Mouse (Mus musculus): ENCODE data around the gene Stard10. TPM values are rescaled to one million over a fixed set of nuclear protein-coding genes. Genes with fewer than 3 reads are reported as not detected.

Gene Stard10
- polyA plus RNA-seq, 1 experiment from 2014 or later: 74.1 TPM

GRCm38 (mm10) chr7:101343135-101343534 is 26.2 kb downstream of the Stard10 start:
- no peak for TF ChIP-seq CTCF (IDR thresholded peaks at IDR 0.05; ENCODE audit: low read depth)

GRCm38 (mm10) chr7:101344892-101345291 is 28.0 kb downstream of the Stard10 start:
- no peaks in the 10 kb centered on the region for H3K9me3 ChIP-seq (replicated peaks; ENCODE audit: low read length)
- no peak overlapping the region for H3K9ac ChIP-seq (ENCODE audit: low read depth, low read length)
- H3K27me3 ChIP-seq (ENCODE audit: insufficient read depth, low read length): no peaks in the 10 kb centered on the region
- TF ChIP-seq CTCF (IDR thresholded peaks at IDR 0.05; ENCODE audit: low read depth): no peak
- 46% methylated on average over 4 of the region's 4 CpGs for WGBS
- no peak for DNase-seq (ENCODE audit: low spot score)
- H3K4me3 ChIP-seq (replicated peaks; ENCODE audit: low read depth, low read length): no peak overlapping the region
- ATAC-seq (replicated peaks; ENCODE audit: low FRiP score, low read depth): no peak
- H3K27ac ChIP-seq: no peak overlapping the region
- peaks cover 14% of the 10 kb centered on the region for H3K4me1 ChIP-seq (replicated peaks; ENCODE audit: insufficient read depth, low read length)
- no peak overlapping the region for H3K4me2 ChIP-seq (ENCODE audit: low read length)
- no peaks in the 10 kb centered on the region for H3K36me3 ChIP-seq (ENCODE audit: insufficient read depth, low read length)

More at GRCm38 (mm10) chr7:101343135-101343534, 26.2 kb downstream of the Stard10 start:
- ATAC-seq (replicated peaks; ENCODE audit: low FRiP score, low read depth) (peak; percentile 21; the same call in 1 of the 2 replicates), DNase-seq (ENCODE audit: low spot score) (no peak)
- H3K4me3 ChIP-seq (replicated peaks; ENCODE audit: low read depth, low read length): no peak overlapping the region
- no peak overlapping the region for H3K4me2 ChIP-seq (ENCODE audit: low read length)
- no peak overlapping the region for H3K27ac ChIP-seq
- H3K4me1 ChIP-seq (replicated peaks; ENCODE audit: insufficient read depth, low read length): peaks cover 9% of the 10 kb centered on the region
- WGBS: 60% methylated on average over 7 of the region's 7 CpGs
- H3K27me3 ChIP-seq (ENCODE audit: insufficient read depth, low read length): no peaks in the 10 kb centered on the region
- no peaks in the 10 kb centered on the region for H3K36me3 ChIP-seq (ENCODE audit: insufficient read depth, low read length)
- H3K9me3 ChIP-seq (replicated peaks; ENCODE audit: low read length): no peaks in the 10 kb centered on the region
- no peak overlapping the region for H3K9ac ChIP-seq (ENCODE audit: low read depth, low read length)

GRCm38 (mm10) chr7:101346991-101347390 is 30.1 kb downstream of the Stard10 start:
- Histone ChIP-seq H3K36me3 (ENCODE audit: insufficient read depth, low read length) (no peaks in the 10 kb centered on the region), H3K4me1 (replicated peaks; ENCODE audit: insufficient read depth, low read length) (peaks cover 14% of the 10 kb centered on the region), H3K4me2 (ENCODE audit: low read length) (0 out of 2 replicates have a peak overlapping the region, but pooled peaks have one; percentile 99), H3K27me3 (ENCODE audit: insufficient read depth, low read length) (no peaks in the 10 kb centered on the region), H3K9ac (ENCODE audit: low read depth, low read length) (no peak overlapping the region), H3K9me3 (replicated peaks; ENCODE audit: low read length) (no peaks in the 10 kb centered on the region), H3K4me3 (replicated peaks; ENCODE audit: low read depth, low read length) (no peak overlapping the region), H3K27ac (no peak overlapping the region)
- ATAC-seq (replicated peaks; ENCODE audit: low FRiP score, low read depth): no peak
- 71% methylated on average over 2 of the region's 2 CpGs for WGBS
- TF ChIP-seq CTCF (IDR thresholded peaks at IDR 0.05; ENCODE audit: low read depth): no peak
- no peak for DNase-seq (ENCODE audit: low spot score)

GRCm38 (mm10) chr7:101347767-101348270 is 30.9 kb downstream of the Stard10 start, which contains the start of gene Arap1:
Arap1 (plus strand) TSS chr7:101348067.
- peak within 1 kb of the TSS; percentile 99 for H3K4me2 ChIP-seq (ENCODE audit: low read length)
- H3K36me3 ChIP-seq (ENCODE audit: insufficient read depth, low read length): no peaks in the 10 kb centered on the region
- no peaks in the 10 kb centered on the region for H3K9me3 ChIP-seq (replicated peaks; ENCODE audit: low read length)
- H3K9ac ChIP-seq (ENCODE audit: low read depth, low read length): peak within 1 kb of the TSS; percentile 53
- H3K27ac ChIP-seq: no peak within 1 kb of the TSS
- ATAC-seq (replicated peaks; ENCODE audit: low FRiP score, low read depth) (peak; percentile 76), DNase-seq (ENCODE audit: low spot score) (peak; percentile 85)
- peak within 1 kb of the TSS; percentile 59 for H3K4me3 ChIP-seq (replicated peaks; ENCODE audit: low read depth, low read length)
- TF ChIP-seq CTCF (IDR thresholded peaks at IDR 0.05; ENCODE audit: low read depth): no peak
- peaks cover 14% of the 10 kb centered on the region for H3K4me1 ChIP-seq (replicated peaks; ENCODE audit: insufficient read depth, low read length)
- under 1% methylated on average over 33 of the region's 35 CpGs for WGBS
- H3K27me3 ChIP-seq (ENCODE audit: insufficient read depth, low read length): no peaks in the 10 kb centered on the region

- H3K4me1 ChIP-seq (replicated peaks; ENCODE audit: insufficient read depth, low read length): peaks cover 14% of the 10 kb centered on the region
- no peak for TF ChIP-seq CTCF (IDR thresholded peaks at IDR 0.05; ENCODE audit: low read depth)
- H3K4me2 ChIP-seq (ENCODE audit: low read length): peak overlapping the region; percentile 99
- H3K9ac ChIP-seq (ENCODE audit: low read depth, low read length): peak overlapping the region; percentile 53
- ATAC-seq (replicated peaks; ENCODE audit: low FRiP score, low read depth) (peak; percentile 1; the same call in 1 of the 2 replicates), DNase-seq (ENCODE audit: low spot score) (peak; percentile 51)
- WGBS: 4% methylated on average over 13 of the region's 13 CpGs
- no peaks in the 10 kb centered on the region for H3K36me3 ChIP-seq (ENCODE audit: insufficient read depth, low read length)
- H3K9me3 ChIP-seq (replicated peaks; ENCODE audit: low read length): no peaks in the 10 kb centered on the region
- no peaks in the 10 kb centered on the region for H3K27me3 ChIP-seq (ENCODE audit: insufficient read depth, low read length)
- H3K27ac ChIP-seq: no peak overlapping the region
- H3K4me3 ChIP-seq (replicated peaks; ENCODE audit: low read depth, low read length): peak overlapping the region; percentile 59
These were observed 31.4 kb downstream of the Stard10 start for GRCm38 (mm10) chr7:101348312-101348711.

- no peak for ATAC-seq (replicated peaks; ENCODE audit: low FRiP score, low read depth)
- no peak overlapping the region for H3K4me2 ChIP-seq (ENCODE audit: low read length)
- no peaks in the 10 kb centered on the region for H3K27me3 ChIP-seq (ENCODE audit: insufficient read depth, low read length)
- no peak overlapping the region for H3K27ac ChIP-seq
- H3K9me3 ChIP-seq (replicated peaks; ENCODE audit: low read length): no peaks in the 10 kb centered on the region
- no peaks in the 10 kb centered on the region for H3K36me3 ChIP-seq (ENCODE audit: insufficient read depth, low read length)
- WGBS: 49% methylated on average over 2 of the region's 2 CpGs
- TF ChIP-seq CTCF (IDR thresholded peaks at IDR 0.05; ENCODE audit: low read depth): no peak
- no peak for DNase-seq (ENCODE audit: low spot score)
- no peak overlapping the region for H3K9ac ChIP-seq (ENCODE audit: low read depth, low read length)
- peaks cover 14% of the 10 kb centered on the region for H3K4me1 ChIP-seq (replicated peaks; ENCODE audit: insufficient read depth, low read length)
- no peak overlapping the region for H3K4me3 ChIP-seq (replicated peaks; ENCODE audit: low read depth, low read length)
These were observed 33.0 kb downstream of the Stard10 start for GRCm38 (mm10) chr7:101349861-101350260.

- TF ChIP-seq CTCF (IDR thresholded peaks at IDR 0.05; ENCODE audit: low read depth): no peak
- ATAC-seq (replicated peaks; ENCODE audit: low FRiP score, low read depth): no peak
- 85% methylated on average over 4 of the region's 4 CpGs for WGBS
These were observed 35.5 kb downstream of the Stard10 start for GRCm38 (mm10) chr7:101352404-101352803.

More at GRCm38 (mm10) chr7:101352404-101352803, 35.5 kb downstream of the Stard10 start:
- Histone ChIP-seq H3K27ac (no peak overlapping the region), H3K4me3 (replicated peaks; ENCODE audit: low read depth, low read length) (no peak overlapping the region), H3K9me3 (replicated peaks; ENCODE audit: low read length) (no peaks in the 10 kb centered on the region), H3K27me3 (ENCODE audit: insufficient read depth, low read length) (no peaks in the 10 kb centered on the region), H3K9ac (ENCODE audit: low read depth, low read length) (no peak overlapping the region), H3K4me2 (ENCODE audit: low read length) (no peak overlapping the region), H3K4me1 (replicated peaks; ENCODE audit: insufficient read depth, low read length) (peaks cover 11% of the 10 kb centered on the region), H3K36me3 (ENCODE audit: insufficient read depth, low read length) (no peaks in the 10 kb centered on the region)
- no peak for DNase-seq (ENCODE audit: low spot score)
